Mouse (Mus musculus) erythroblast, embryonic 14.5 days (primary cell): ENCODE results near the gene Rflnb. TPM values are rescaled to one million over a fixed set of nuclear protein-coding genes. Genes with fewer than 3 reads are reported as not detected.

Experiments
- H3K27me3 ChIP-seq: 2 replicates; pipeline ENCODE4 v1.6.1; 2012; ENCODE audit warnings: inconsistent platforms; ENCODE audit not compliant: control insufficient read depth
- H3K36me3 ChIP-seq: 2 replicates; pipeline ENCODE4 v1.6.1; 2012; ENCODE audit warnings: mild to moderate bottlenecking, inconsistent platforms; ENCODE audit not compliant: control insufficient read depth
- H3K4me1 ChIP-seq: 2 replicates; pipeline ENCODE4 v1.6.1; 2012; ENCODE audit warnings: inconsistent platforms; ENCODE audit not compliant: control insufficient read depth
- H3K4me3 ChIP-seq: replicated peaks from 2 replicates; pipeline ENCODE3; 2012; ENCODE audit warnings: moderate library complexity, mild to moderate bottlenecking, inconsistent platforms
- H3K9me3 ChIP-seq: 2 replicates; pipeline ENCODE4 v1.6.1; 2012; ENCODE audit warnings: low read length, inconsistent platforms, mixed read lengths; ENCODE audit not compliant: control insufficient read depth
- GATA1 ChIP-seq: IDR thresholded peaks from 2 replicates; pipeline ENCODE4 v1.6.1; 2012; ENCODE audit warnings: low read length, inconsistent platforms, mixed read lengths
- TAL1 ChIP-seq: IDR thresholded peaks from 3 replicates; pipeline ENCODE4 v1.6.1; 2012; ENCODE audit warnings: low read length, inconsistent platforms, mixed read lengths
- polyA plus RNA-seq: library from polyadenylated mRNA; stranded (reverse); fragments of >175 nt; gene quantifications from 2 replicates; pipeline ENCODE4 v1.2.3, GENCODE M21; 2012

Rflnb gene
- 0.02 and 0.06 TPM in 2 replicates for polyA plus RNA-seq

DNA sequence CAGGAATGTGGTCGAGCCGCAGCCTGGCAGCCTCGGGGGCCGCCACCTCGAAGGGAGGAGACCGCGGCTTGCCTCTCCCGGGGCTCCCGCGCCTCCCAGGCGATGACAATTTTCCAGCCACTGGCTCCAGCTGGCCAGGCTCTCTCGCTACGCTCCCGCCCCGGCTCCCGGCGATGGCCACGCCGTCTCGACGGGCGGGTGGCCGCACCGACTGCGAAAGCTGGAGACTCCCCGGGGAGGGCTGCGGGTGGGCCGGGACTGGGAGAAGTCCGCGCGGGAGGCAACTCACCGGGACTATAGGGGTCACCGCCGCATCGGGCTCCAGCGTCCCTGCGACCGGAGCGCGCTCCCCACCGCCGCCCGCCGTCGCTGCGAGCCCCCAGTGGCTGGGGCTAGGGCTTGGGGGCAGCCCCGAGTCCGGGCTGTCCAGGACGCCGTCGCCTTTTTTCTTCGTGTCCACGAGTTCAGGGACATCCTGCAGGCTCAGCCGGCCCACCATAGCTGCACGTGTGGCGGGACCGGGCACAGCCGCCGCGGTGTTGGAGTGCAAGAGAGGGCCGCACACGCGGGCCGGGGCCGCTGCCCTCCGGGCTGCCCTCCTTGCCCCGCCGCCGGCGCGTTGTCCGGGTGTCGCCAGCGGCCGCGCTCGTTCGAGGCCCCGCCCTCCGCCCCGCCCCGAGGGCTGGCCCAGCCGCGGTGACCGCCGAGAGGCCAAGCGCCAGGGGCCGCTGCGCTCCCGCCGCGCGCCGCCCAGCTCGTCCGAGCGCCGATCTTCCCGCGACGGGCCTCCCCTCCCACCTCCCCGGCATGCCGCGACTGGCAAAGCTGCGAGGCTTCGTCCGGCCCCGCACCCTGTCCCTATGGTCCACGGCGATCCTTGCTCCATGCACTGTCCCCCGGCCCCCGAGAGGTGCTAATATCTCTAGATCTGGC, at the start of gene Rflnb:
Rflnb (minus strand) TSS at position 644 of the 933 bp plus-strand sequence.
- Histone ChIP-seq H3K27me3 (peaks cover 49% of the 10 kb centered on the region), H3K4me3 (peak within 1 kb of the TSS; percentile 61), H3K36me3 (no peaks in the 10 kb centered on the region), H3K9me3 (no peaks in the 10 kb centered on the region), H3K4me1 (peaks cover 13% of the 10 kb centered on the region)
- TF ChIP-seq GATA1, result no peak

DNA sequence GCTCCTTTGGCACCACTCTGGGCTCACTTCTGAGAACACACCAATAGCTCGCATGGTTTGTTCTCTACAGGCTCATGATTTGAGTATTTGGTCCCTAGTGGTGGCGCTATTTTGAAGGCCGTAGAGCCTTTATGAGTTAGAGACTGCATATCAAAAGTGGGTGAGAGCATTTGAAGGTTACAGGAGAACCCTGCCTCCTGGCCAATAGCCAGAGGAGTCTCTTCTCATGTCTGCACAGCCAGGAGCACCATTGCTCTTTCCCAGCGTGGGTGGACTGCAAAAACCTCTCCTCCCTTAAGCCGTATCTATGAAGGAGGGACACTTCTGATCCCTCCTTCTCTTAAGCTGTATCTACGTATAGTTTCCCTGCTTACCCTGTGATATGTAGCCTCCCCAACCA, 49.8 kb upstream of the Rflnb start:
- Histone ChIP-seq H3K36me3 (peaks cover 26% of the 10 kb centered on the region), H3K9me3 (no peaks in the 10 kb centered on the region), H3K27me3 (no peaks in the 10 kb centered on the region), H3K4me1 (no peaks in the 10 kb centered on the region), H3K4me3 (no peak overlapping the region)
- no peak for TF ChIP-seq TAL1
- no peak for TF ChIP-seq GATA1

DNA sequence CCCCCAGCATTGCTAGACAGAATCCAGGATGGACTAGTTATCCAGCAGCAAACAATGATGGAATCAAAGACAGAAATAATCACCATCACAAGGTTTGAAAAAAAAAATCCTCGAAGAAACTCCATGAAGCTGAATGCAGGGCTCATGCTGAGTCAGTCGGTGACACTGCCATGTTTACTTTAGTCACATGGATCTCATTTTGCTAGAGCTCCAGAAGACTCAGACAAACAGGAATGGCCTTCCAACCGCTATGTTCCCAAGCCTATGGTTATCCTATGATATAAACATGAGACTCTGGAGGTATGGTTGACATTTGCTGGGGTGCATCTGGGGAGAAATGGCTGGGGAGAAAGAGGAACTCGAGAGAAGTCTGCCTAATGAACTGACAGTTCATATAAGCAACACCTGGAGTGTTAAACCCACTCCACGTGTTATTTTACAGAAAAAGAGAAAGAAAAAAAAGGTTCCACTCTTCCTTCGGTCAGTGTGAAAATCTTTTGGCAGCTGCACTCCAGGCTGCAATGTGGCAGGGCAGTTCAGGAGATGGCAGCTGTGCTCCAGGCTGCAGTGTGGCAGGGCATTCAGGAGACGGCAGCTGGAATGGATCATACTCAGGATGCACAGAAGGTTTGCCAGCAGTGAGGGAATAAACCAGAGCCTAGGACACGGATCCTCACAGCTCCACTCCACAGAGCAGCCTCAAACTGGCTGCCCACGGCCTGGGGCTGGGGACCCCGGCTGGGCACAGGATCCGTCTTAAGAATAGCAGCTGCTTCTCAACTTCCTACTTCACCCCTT, 46.9 kb upstream of the Rflnb start:
- no peaks in the 10 kb centered on the region for H3K9me3 ChIP-seq
- H3K4me1 ChIP-seq, result no peaks in the 10 kb centered on the region
- H3K27me3 ChIP-seq, result no peaks in the 10 kb centered on the region
- H3K4me3 ChIP-seq, result no peak overlapping the region
- peaks cover 6% of the 10 kb centered on the region for H3K36me3 ChIP-seq
- TF ChIP-seq GATA1 (no peak), TAL1 (no peak)

DNA sequence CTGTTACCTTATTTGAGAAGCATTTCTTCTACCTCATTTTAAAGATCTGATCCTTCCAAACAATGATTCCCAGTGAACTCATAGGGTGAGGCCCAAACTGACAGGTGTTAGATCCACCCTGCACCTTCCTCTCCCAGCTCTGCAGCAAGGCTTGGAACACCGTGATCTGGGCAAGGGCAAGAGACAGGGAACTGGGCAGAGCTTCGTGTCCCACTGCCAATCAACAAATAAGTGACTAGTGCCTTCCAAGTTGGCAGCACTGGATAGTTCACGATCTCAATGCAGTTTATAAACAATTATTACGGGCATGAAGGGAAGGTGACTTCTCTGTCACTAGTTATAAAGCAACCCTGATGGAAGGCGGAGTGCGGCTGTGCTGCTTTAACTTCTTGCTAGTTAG, 42.2 kb upstream of the Rflnb start:
- H3K4me3 ChIP-seq, result no peak overlapping the region
- TF ChIP-seq GATA1 (no peak), TAL1 (no peak)
- no peaks in the 10 kb centered on the region for H3K9me3 ChIP-seq
- no peaks in the 10 kb centered on the region for H3K4me1 ChIP-seq
- no peaks in the 10 kb centered on the region for H3K27me3 ChIP-seq
- H3K36me3 ChIP-seq, result no peaks in the 10 kb centered on the region; the same call in none of the 2 replicates

DNA sequence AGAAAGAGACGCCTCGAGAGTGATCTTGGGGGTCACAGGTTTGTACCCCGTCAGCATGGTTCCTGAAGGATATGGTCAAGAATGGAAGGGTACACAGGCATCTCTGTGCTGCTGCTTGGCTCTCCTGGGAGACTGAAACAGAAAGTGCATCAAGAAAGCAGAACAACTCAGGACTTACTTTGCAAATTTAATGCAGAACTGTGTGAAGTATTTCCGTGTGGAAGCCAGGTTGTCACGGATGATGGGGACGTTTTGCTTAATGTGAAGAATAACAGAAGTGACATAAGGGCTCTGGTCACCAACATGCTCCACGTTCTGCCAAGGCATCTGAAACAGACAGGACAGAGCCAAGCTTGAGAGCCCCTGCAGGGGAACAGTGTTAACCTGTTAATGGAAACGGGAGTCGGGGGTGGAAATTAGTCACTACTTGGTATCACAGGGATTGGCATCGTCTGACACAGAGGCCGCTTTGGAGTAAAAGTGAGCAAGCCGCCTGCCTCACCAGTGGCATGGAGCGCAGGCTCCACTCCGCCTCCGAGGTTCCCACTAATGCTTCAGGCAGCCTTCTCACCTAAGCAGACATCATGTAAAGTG, 39.1 kb upstream of the Rflnb start:
- H3K36me3 ChIP-seq, result no peaks in the 10 kb centered on the region; the same call in 1 of the 2 replicates
- H3K4me1 ChIP-seq, result no peaks in the 10 kb centered on the region
- H3K4me3 ChIP-seq, result no peak overlapping the region
- H3K27me3 ChIP-seq, result no peaks in the 10 kb centered on the region
- H3K9me3 ChIP-seq, result no peaks in the 10 kb centered on the region
- no peak for TF ChIP-seq GATA1
- TF ChIP-seq TAL1, result no peak

DNA sequence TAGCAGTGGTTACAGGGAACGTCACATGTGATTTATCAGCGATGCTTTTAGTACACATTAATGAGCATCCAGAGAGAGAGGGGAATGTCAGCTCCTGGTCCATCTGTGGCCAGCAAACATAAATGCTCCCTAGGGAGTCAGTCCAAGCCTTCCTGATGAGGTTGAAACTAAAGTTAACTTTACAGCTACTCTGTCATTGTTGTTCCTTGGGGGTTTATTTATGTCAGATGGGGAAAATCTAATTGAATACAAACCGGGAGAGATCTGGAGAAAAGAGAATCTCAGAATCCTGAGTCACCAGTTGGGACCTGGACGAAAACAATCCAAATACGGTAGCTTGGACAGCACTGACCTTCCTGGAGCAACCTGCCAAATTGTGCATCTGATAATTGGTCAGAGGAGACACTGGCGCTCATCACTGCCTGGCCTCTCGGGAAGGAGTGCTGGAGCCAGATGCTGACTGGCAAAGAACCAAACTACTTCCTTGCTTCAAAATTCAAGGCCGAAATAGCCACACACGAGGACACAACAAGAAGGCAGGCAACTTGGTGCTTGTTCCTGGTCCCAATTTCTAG, 38.0 kb upstream of the Rflnb start:
- TF ChIP-seq GATA1, result no peak
- TF ChIP-seq TAL1, result no peak
- H3K27me3 ChIP-seq, result no peaks in the 10 kb centered on the region
- no peak overlapping the region for H3K4me3 ChIP-seq
- H3K4me1 ChIP-seq, result no peaks in the 10 kb centered on the region
- H3K9me3 ChIP-seq, result no peaks in the 10 kb centered on the region
- no peaks in the 10 kb centered on the region; the same call in 1 of the 2 replicates for H3K36me3 ChIP-seq

DNA sequence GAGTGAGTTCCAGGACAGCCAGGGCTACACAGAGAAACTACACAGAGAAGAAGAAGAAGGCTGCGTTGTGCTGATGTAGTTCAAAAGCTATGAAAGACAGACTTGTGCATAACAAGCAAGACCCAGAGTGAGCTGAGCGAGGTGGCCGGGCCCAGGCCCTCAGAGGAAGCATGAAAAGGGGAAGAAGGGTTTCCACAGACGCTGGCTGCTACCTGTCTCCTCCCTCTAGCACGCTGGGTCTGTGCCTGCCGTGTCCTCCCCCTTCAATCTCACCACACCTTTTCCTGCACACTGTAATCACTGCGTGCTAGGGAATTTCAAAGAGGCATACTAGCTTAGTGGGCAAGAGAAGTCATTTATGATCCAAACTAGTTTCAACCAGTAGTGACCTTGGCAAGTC, 36.8 kb upstream of the Rflnb start:
- no peaks in the 10 kb centered on the region for H3K27me3 ChIP-seq
- no peaks in the 10 kb centered on the region for H3K9me3 ChIP-seq
- no peaks in the 10 kb centered on the region for H3K4me1 ChIP-seq
- no peak for TF ChIP-seq GATA1
- H3K4me3 ChIP-seq, result no peak overlapping the region
- H3K36me3 ChIP-seq, result no peaks in the 10 kb centered on the region; the same call in 1 of the 2 replicates

DNA sequence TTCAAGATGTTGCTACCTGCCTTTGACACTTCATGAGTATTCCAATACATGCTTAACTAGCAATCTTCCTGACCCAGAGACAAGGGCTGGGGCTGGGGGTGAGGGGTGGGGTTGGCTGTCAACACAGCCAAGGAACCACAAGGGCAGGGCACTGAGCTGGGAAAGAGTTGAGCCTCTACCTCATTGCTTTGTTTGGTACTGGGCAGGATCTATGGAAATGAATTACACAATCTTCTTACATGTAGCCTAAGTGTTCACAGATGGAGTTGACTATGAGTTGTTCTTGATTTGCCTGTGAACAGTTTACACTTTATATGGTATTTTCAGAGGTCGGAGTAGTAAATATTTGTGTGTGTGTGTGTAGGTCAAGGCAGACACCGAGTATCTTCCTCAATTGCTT, 33.3 kb upstream of the Rflnb start:
- H3K36me3 ChIP-seq, result peaks cover under 1% of the 10 kb centered on the region; the same call in 1 of the 2 replicates
- TF ChIP-seq GATA1 (no peak), TAL1 (no peak)
- no peaks in the 10 kb centered on the region for H3K9me3 ChIP-seq
- H3K4me1 ChIP-seq, result no peaks in the 10 kb centered on the region
- no peaks in the 10 kb centered on the region for H3K27me3 ChIP-seq
- H3K4me3 ChIP-seq, result no peak overlapping the region
